Mouse (Mus musculus) retina, embryonic 14.5 days (tissue): Measurements from ENCODE around the gene Rnf20.
"Not testable (repeated sequence)": the region's sequence is repeated elsewhere in the genome, so short reads cannot be mapped to it uniquely, and the experiment has no call there.

Experiments used
- DNase-seq: peaks from one replicate; pipeline ENCODE4 v3.0.0-alpha.2; 2015; ENCODE audit warnings: low spot score

Rnf20 gene

GRCm38 (mm10) chr4:49631319-49632138 is at the start of gene Rnf20:
TSS of gene Rnf20 (plus strand) at chr4:49632006.
- DNase-seq, result peak; percentile 98

- DNase-seq, result no peak
These were observed 47.6 kb upstream of the Rnf20 start for GRCm38 (mm10) chr4:49583965-49584831.

GRCm38 (mm10) chr4:49585524-49586101 is 46.2 kb upstream of the Rnf20 start:
- DNase-seq, result no peak

- no peak for DNase-seq
These were observed 45.0 kb upstream of the Rnf20 start for GRCm38 (mm10) chr4:49586811-49587210.

- no peak for DNase-seq
These were observed 41.7 kb upstream of the Rnf20 start for GRCm38 (mm10) chr4:49590152-49590551.

GRCm38 (mm10) chr4:49596846-49597182 is 35.0 kb upstream of the Rnf20 start:
- DNase-seq, result peak; percentile 51

- DNase-seq, result peak; percentile 80
These were observed 34.4 kb upstream of the Rnf20 start, which contains the start of gene Tmem246 for GRCm38 (mm10) chr4:49597183-49598100. TSS of gene Tmem246 (minus strand) at chr4:49597876.

- no peak for DNase-seq
These were observed 28.6 kb upstream of the Rnf20 start for GRCm38 (mm10) chr4:49603161-49603560.

GRCm38 (mm10) chr4:49604016-49604546 is 27.7 kb upstream of the Rnf20 start:
- no peak for DNase-seq

- no peak for DNase-seq
These were observed 27.2 kb upstream of the Rnf20 start for GRCm38 (mm10) chr4:49604616-49605015.

- DNase-seq, result no peak
These were observed 26.3 kb upstream of the Rnf20 start for GRCm38 (mm10) chr4:49605459-49605858.

- no peak for DNase-seq
These were observed 14.9 kb upstream of the Rnf20 start for GRCm38 (mm10) chr4:49616924-49617323.

GRCm38 (mm10) chr4:49619861-49620260 is 11.9 kb upstream of the Rnf20 start:
- not testable (repeated sequence) for DNase-seq

GRCm38 (mm10) chr4:49622272-49622671 is 9.5 kb upstream of the Rnf20 start:
- no peak for DNase-seq

GRCm38 (mm10) chr4:49623916-49624315 is 7.9 kb upstream of the Rnf20 start:
- DNase-seq, result no peak

GRCm38 (mm10) chr4:49624969-49625368 is 6.8 kb upstream of the Rnf20 start:
- not testable (repeated sequence) for DNase-seq

GRCm38 (mm10) chr4:49626973-49627372 is 4.8 kb upstream of the Rnf20 start:
- DNase-seq, result peak; percentile 89

- no peak for DNase-seq
These were observed 2.9 kb upstream of the Rnf20 start for GRCm38 (mm10) chr4:49628941-49629340.

- DNase-seq, result no peak
These were observed 304 bp downstream of the Rnf20 start for GRCm38 (mm10) chr4:49632139-49632481.

GRCm38 (mm10) chr4:49637821-49638220 is 6.0 kb downstream of the Rnf20 start:
- DNase-seq, result no peak

GRCm38 (mm10) chr4:49639913-49640312 is 8.1 kb downstream of the Rnf20 start:
- no peak for DNase-seq
